Mouse (Mus musculus) embryonic fibroblast, embryonic 13.5 days (primary cell): Measurements from ENCODE around the gene Lingo1.

Source experiments
- CTCF ChIP-seq: IDR thresholded peaks from 2 replicates; pipeline ENCODE4 v1.5.1; 2011; ENCODE audit warnings: mild to moderate bottlenecking, control low read depth, low read length, moderate library complexity, borderline replicate concordance; ENCODE audit not compliant: insufficient read depth
- POLR2A ChIP-seq: IDR thresholded peaks from 2 replicates; pipeline ENCODE4 v1.6.1; 2011; ENCODE audit warnings: low read depth, mild to moderate bottlenecking, control low read depth, low read length, moderate library complexity

DNA sequence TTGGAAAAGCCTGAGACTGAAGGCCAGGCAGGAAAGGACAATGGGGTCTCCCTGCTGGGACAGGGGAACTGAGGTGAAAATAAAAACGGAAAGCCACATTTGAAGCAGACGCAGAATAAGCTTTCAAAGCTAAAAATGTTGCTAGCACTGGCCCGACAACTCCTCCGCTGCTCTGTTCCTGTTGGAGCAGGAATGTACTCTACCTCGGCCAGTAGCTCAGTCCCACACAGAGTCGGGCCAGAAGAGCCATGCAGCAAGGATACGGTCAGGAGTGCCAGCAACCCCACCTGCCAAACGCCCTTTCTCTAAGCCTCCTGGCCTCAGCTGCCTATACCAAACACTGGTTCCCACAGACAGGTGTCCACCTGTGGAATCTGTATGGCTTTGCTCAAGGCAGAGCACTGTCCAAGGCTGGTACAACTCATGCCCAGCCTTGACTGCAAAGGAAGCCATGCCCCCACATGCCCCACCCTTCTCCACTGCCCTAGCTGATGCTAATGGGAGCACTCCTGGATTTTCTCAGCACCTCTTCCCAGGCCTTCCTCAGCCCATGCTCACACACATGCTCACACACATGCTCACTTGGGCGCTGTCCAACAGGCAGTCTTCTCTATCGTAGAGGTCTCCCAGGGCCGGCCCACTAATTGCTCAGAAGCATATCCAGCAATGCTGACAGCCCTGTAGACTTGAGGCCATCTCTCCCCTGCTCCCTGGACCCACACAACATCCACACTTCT lies 74.0 kb downstream of the Lingo1 start:
- TF ChIP-seq POLR2A (no peak), CTCF (no peak)
